Mouse (Mus musculus): ENCODE measurements around the gene Calml4. TPM values are rescaled to one million over a fixed set of nuclear protein-coding genes. Genes with fewer than 3 reads are reported as not detected.

The Calml4 gene
- total and polyA plus RNA-seq, 3 experiments: not detected

GRCm38 (mm10) chr9:62913390-62914069 lies 55.6 kb downstream of the Calml4 start:
- peaks cover 5% of the 10 kb centered on the region for H3K9me3 ChIP-seq (replicated peaks; ENCODE audit: low read length)
- H3K4me1 ChIP-seq (ENCODE audit: control insufficient read depth in 1 of 2, insufficient read depth in 2 of 2): peaks cover 7 to 30% of the 10 kb centered on the region in 2 experiments
- no peak overlapping the region for H3K4me3 ChIP-seq (replicated peaks in 1 of 3; ENCODE audit: low read depth in 2 of 3, low read length in 2 of 3, poor library complexity in 1 of 3)
- in situ Hi-C loops (cut with MboI; ENCODE audit: low pct_ligation_motif_present, low pct_unique_long_range_greater_than_20kb, low sequenced_read_pairs): no loop called here
- peaks cover 26 to 77% of the 10 kb centered on the region in 2 experiments for H3K36me3 ChIP-seq (replicated peaks in 1 of 2; ENCODE audit: control insufficient read depth in 1 of 2, insufficient read depth in 1 of 2, low read length in 1 of 2)
- H3K9ac ChIP-seq (ENCODE audit: insufficient read depth, low read depth): no peak overlapping the region
- dilution Hi-C loops (cut with MboI; ENCODE audit: extremely low pct_ligation_motif_present, extremely low pct_unique_long_range_greater_than_20kb, low sequenced_read_pairs): no loop called here
- peak; percentile 30 for DNase-seq (ENCODE audit: extremely low read depth)
- 0 out of 2 replicates have a peak, but pooled peaks cover 2% of the 10 kb centered on the region for H3K79me2 ChIP-seq (replicated peaks; ENCODE audit: control insufficient read depth, extremely low read depth, insufficient read depth, poor library complexity, severe bottlenecking)
- no peaks in the 10 kb centered on the region for H3K27me3 ChIP-seq (replicated peaks)
- H3K27ac ChIP-seq (ENCODE audit: insufficient read depth, low read depth): no peak overlapping the region
- H3K4me2 ChIP-seq (ENCODE audit: insufficient read depth, low read depth, poor library complexity, severe bottlenecking): no peak overlapping the region
- TF ChIP-seq ZKSCAN1 (IDR thresholded peaks at IDR 0.05; ENCODE audit: borderline replicate concordance, low read depth, low read length): no peak
- no peak for TF ChIP-seq ELF1 (IDR thresholded peaks at IDR 0.05; ENCODE audit: low read depth, low read length)
- 0 out of 2 replicates have a peak, but pooled peaks have one; percentile 33 for TF ChIP-seq MAFK (IDR thresholded peaks at IDR 0.05; ENCODE audit: insufficient replicate concordance, low read length)
- 0 out of 2 replicates have a peak, but pooled peaks have one; percentile 21 for TF ChIP-seq EP300 (IDR thresholded peaks at IDR 0.05; ENCODE audit: low read length)

- peaks cover 2% of the 10 kb centered on the region; the same call in 1 of the 2 replicates for H3K79me2 ChIP-seq (replicated peaks; ENCODE audit: control insufficient read depth, extremely low read depth, insufficient read depth, poor library complexity, severe bottlenecking)
- H3K4me1 ChIP-seq (ENCODE audit: control insufficient read depth in 1 of 2, insufficient read depth in 2 of 2): peaks cover 7 to 31% of the 10 kb centered on the region in 2 experiments
- in situ Hi-C loops (cut with MboI; ENCODE audit: low pct_ligation_motif_present, low pct_unique_long_range_greater_than_20kb, low sequenced_read_pairs): no loop called here
- no peak overlapping the region for H3K4me2 ChIP-seq (ENCODE audit: insufficient read depth, low read depth, poor library complexity, severe bottlenecking)
- dilution Hi-C loops (cut with MboI; ENCODE audit: extremely low pct_ligation_motif_present, extremely low pct_unique_long_range_greater_than_20kb, low sequenced_read_pairs): no loop called here
- DNase-seq (ENCODE audit: extremely low read depth): no peak
- H3K9ac ChIP-seq (ENCODE audit: insufficient read depth, low read depth): no peak overlapping the region
- no peak overlapping the region for H3K27ac ChIP-seq (ENCODE audit: insufficient read depth, low read depth)
- H3K36me3 ChIP-seq (replicated peaks in 1 of 2; ENCODE audit: control insufficient read depth in 1 of 2, insufficient read depth in 1 of 2, low read length in 1 of 2): peaks cover 26 to 69% of the 10 kb centered on the region in 2 experiments
- H3K4me3 ChIP-seq (replicated peaks in 1 of 3; ENCODE audit: low read depth in 2 of 3, low read length in 2 of 3, poor library complexity in 1 of 3): no peak overlapping the region
- H3K27me3 ChIP-seq (replicated peaks): no peaks in the 10 kb centered on the region
- H3K9me3 ChIP-seq (replicated peaks; ENCODE audit: low read length): peaks cover 5% of the 10 kb centered on the region
- TF ChIP-seq BHLHE40 (IDR thresholded peaks at IDR 0.05; ENCODE audit: low read depth, low read length) (no peak), RAD21 (IDR thresholded peaks at IDR 0.05; ENCODE audit: low read depth, low read length) (no peak), NRF1 (IDR thresholded peaks at IDR 0.05; ENCODE audit: low read depth, low read length) (no peak), ZC3H11A (IDR thresholded peaks at IDR 0.05; ENCODE audit: low read depth, low read length) (no peak), ETS1 (conservative IDR thresholded peaks at IDR 0.05; ENCODE audit: low read depth, low read length) (no peak), KAT2A (IDR thresholded peaks at IDR 0.05; ENCODE audit: insufficient replicate concordance, low read length) (no peak), POLR2AphosphoS2 (IDR thresholded peaks at IDR 0.05; ENCODE audit: low read depth, low read length) (no peak), GABPA (IDR thresholded peaks at IDR 0.05; ENCODE audit: insufficient replicate concordance, low read depth, low read length) (no peak)
Observed at GRCm38 (mm10) chr9:62917059-62917458, 59.2 kb downstream of the Calml4 start.
